Mouse (Mus musculus): ENCODE data around the gene Rnf207.

The Rnf207 gene

GRCm38 (mm10) chr4:152328691-152329090 lies 9.9 kb upstream of the Rnf207 start:
- DNase-seq (ENCODE audit: low spot score), result no peak

GRCm38 (mm10) chr4:152326543-152326942 lies 7.8 kb upstream of the Rnf207 start:
- no peak for DNase-seq (ENCODE audit: low spot score)

GRCm38 (mm10) chr4:152325574-152326411 lies 7.0 kb upstream of the Rnf207 start, which contains the start of gene Rpl22:
Rpl22 (plus strand) TSS chr4:152325742.
- DNase-seq (ENCODE audit: low spot score), result peak; percentile 89

GRCm38 (mm10) chr4:152324641-152325562 lies 6.1 kb upstream of the Rnf207 start:
- DNase-seq (ENCODE audit: low spot score), result no peak

- no peak for DNase-seq (ENCODE audit: low spot score)
Measured at GRCm38 (mm10) chr4:152321464-152321863, 2.7 kb upstream of the Rnf207 start.

GRCm38 (mm10) chr4:152317631-152318033 lies 1.2 kb downstream of the Rnf207 start:
- no peak for DNase-seq (ENCODE audit: low spot score)

GRCm38 (mm10) chr4:152315498-152316213 lies 3.1 kb downstream of the Rnf207 start:
- no peak for DNase-seq (ENCODE audit: low spot score)

- no peak for DNase-seq (ENCODE audit: low spot score)
Measured at GRCm38 (mm10) chr4:152313934-152314333, 4.9 kb downstream of the Rnf207 start.

GRCm38 (mm10) chr4:152313211-152313632 lies 5.6 kb downstream of the Rnf207 start:
- no peak for DNase-seq (ENCODE audit: low spot score)

GRCm38 (mm10) chr4:152312186-152312585 lies 6.6 kb downstream of the Rnf207 start:
- DNase-seq (ENCODE audit: low spot score), result no peak

- no peak for DNase-seq (ENCODE audit: low spot score)
Measured at GRCm38 (mm10) chr4:152307542-152307941, 11.3 kb downstream of the Rnf207 start.

- no peak for DNase-seq (ENCODE audit: low spot score)
Measured at GRCm38 (mm10) chr4:152305991-152306390, 12.8 kb downstream of the Rnf207 start.

- DNase-seq (ENCODE audit: low spot score), result no peak
Measured at GRCm38 (mm10) chr4:152304685-152305084, 14.1 kb downstream of the Rnf207 start.

- no peak for DNase-seq (ENCODE audit: low spot score)
Measured at GRCm38 (mm10) chr4:152303172-152303571, 15.6 kb downstream of the Rnf207 start.

GRCm38 (mm10) chr4:152302012-152302411 lies 16.8 kb downstream of the Rnf207 start:
- no peak for DNase-seq (ENCODE audit: low spot score)

GRCm38 (mm10) chr4:152300375-152300774 lies 18.4 kb downstream of the Rnf207 start:
- no peak for DNase-seq (ENCODE audit: low spot score)

GRCm38 (mm10) chr4:152298836-152299235 lies 20.0 kb downstream of the Rnf207 start:
- no peak for DNase-seq (ENCODE audit: low spot score)

- peak; percentile 100 for DNase-seq (ENCODE audit: low spot score)
Measured at GRCm38 (mm10) chr4:152296874-152297861, 21.6 kb downstream of the Rnf207 start, which contains the start of gene Icmt. Icmt (plus strand) TSS chr4:152297227.

GRCm38 (mm10) chr4:152296371-152296770 lies 22.4 kb downstream of the Rnf207 start:
- DNase-seq (ENCODE audit: low spot score), result no peak

- no peak for DNase-seq (ENCODE audit: low spot score)
Measured at GRCm38 (mm10) chr4:152295916-152296315, 22.9 kb downstream of the Rnf207 start.

Measured in ovary, postnatal 36 days (tissue).